Mouse (Mus musculus) granulocyte monocyte progenitor cell, adult 5-6 weeks (primary cell): ENCODE results near the gene Tmem59l. TPM values are rescaled to one million over a fixed set of nuclear protein-coding genes. Genes with fewer than 3 reads are reported as not detected.

Experiments used
- ATAC-seq: replicated peaks from 2 replicates; pipeline ENCODE4 v1.8.0; 2016; ENCODE audit warnings: mild to moderate bottlenecking, moderate TSS enrichment, inconsistent platforms; ENCODE audit not compliant: poor library complexity, severe bottlenecking
- total RNA-seq, 2 experiments: library from RNA; stranded (forward) in 1 of 2; stranded (reverse) in 1 of 2; fragments of 200-712, 200-1000 nt in 1 of 2; fragments of >200 nt in 1 of 2; fragmentation: Nextera tagmentation in 1 of 2; gene quantifications; 2 replicates each; pipeline ENCODE4 v1.2.3; 2014 to 2017

The Tmem59l gene
- total RNA-seq, 2 experiments from 2014 or later = not detected

DNA sequence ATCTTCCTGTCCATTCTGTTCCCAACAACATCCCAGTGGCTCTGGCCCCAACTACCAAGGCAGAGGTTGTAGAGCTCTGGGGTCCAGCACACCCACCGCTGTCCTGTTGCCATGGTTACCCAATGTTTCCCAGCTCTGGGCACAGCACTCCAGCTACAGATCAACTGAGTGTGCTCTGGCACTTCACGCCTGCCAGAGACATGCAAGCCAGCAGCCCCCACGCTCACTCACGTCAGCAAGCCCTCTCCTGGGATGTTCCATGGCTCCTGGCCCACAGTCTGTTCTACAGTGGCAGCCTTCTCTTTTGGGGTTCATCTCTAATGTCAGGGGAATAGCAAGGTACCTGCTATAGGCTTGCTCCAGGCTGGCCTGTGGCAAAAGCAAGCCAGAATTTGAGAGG lies 23.9 kb downstream of the Tmem59l start:
- no peak for ATAC-seq

- ATAC-seq = no peak
These were observed 24.7 kb downstream of the Tmem59l start for GRCm38 (mm10) chr8:70462516-70462813.

DNA sequence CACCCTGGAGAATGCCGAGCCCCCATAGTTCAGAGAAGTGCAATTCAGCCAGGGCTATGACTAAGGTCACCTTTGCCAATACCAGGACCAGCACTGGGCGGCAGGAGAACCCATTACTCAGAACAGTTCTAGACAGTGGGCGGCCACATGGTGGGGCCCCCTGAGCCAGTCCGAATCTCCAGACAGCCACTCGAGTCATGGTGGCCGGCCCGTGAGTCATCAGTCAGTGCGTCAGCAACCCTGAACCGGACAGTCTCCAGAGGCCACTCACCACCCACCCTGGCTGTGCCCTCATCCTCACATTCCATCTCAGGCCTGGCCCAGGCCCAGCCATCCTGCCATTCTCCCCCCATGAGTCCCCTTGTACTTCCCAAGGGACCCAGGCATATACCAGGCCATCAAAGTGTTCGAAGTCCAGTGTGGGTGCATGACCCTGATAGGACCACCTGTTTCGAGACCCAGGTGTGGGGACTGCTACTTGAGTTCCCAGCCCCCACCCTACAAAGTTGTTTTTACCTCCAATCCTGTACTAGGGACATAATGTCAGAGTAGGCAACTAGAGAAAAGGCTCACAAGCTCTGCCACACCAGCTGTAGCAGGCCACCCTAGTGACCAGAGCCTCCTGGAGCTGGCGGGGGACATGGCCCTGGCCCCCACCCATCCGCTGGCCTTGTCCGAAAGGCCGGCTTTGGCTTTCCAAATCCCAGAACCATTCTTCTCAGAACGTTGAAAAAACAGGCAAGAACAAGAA lies 25.2 kb downstream of the Tmem59l start:
- ATAC-seq = no peak

GRCm38 (mm10) chr8:70460606-70461005 lies 26.6 kb downstream of the Tmem59l start:
- ATAC-seq = no peak

- no peak for ATAC-seq
These were observed 27.0 kb downstream of the Tmem59l start for GRCm38 (mm10) chr8:70460199-70460598.

DNA sequence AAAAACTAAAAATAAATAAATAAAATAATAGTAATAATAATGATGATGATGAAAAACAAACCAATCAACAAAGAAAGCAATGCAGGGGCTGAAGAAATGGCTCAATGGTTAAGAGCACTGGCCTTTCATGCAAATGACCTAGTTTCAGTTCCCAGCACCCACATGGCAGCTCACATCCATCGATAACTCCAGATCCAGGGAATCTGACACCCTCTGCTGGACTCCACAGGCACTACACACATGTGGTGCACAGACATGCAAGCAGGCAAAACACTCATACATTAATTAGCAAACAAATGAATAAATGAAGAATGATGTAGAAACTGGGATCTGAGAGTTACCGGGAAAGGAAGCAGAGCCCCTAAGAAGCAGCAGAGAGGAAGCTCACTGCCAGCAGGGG lies 27.5 kb downstream of the Tmem59l start:
- no peak for ATAC-seq

- ATAC-seq = no peak
These were observed 28.7 kb downstream of the Tmem59l start for GRCm38 (mm10) chr8:70458462-70458861.

GRCm38 (mm10) chr8:70457882-70458281 lies 29.3 kb downstream of the Tmem59l start:
- no peak for ATAC-seq

DNA sequence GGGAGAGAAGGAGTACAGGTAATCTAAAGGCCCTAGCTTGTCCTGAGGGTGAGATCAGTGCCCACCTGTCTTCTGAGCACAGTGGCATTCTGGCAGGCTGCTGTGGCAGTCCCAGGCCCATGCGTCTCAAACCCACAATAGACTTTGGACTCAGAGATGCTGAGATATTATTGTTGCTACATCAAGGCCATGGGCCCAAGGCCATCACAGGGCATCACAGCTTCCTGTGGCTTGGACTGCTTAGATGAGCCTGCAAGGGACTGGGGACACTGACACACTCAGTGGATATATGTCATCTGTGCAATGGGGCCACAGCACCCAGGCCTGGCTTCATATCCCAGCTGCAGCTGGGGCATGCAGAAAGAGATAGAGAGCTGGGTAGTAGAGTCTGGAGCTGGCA lies 30.2 kb downstream of the Tmem59l start:
- no peak for ATAC-seq

GRCm38 (mm10) chr8:70453852-70454251 lies 33.3 kb downstream of the Tmem59l start:
- ATAC-seq = no peak

GRCm38 (mm10) chr8:70452196-70452966 lies 34.8 kb downstream of the Tmem59l start:
- ATAC-seq = no peak

GRCm38 (mm10) chr8:70447639-70448420 lies 39.3 kb downstream of the Tmem59l start:
- ATAC-seq = no peak

GRCm38 (mm10) chr8:70445988-70446387 lies 41.2 kb downstream of the Tmem59l start:
- no peak for ATAC-seq

DNA sequence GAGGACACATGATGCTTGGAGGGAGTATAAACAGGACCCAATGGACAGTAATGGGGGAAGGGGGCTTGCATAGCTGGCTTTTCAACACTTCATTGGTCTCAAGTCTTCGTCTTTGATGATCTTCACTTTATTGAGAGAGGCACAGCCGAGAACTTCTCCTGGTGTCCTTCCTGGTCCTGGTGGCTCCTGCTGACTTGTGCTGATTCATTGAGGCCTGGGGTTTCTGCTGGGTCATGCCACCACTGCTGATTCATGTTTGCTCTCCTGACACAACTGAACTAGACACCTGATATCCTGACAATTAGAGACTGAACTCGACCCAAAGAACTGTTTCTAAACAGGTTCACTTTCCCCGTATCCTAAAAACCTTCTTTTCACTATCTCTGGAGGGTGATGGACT lies 43.8 kb downstream of the Tmem59l start:
- ATAC-seq = no peak

DNA sequence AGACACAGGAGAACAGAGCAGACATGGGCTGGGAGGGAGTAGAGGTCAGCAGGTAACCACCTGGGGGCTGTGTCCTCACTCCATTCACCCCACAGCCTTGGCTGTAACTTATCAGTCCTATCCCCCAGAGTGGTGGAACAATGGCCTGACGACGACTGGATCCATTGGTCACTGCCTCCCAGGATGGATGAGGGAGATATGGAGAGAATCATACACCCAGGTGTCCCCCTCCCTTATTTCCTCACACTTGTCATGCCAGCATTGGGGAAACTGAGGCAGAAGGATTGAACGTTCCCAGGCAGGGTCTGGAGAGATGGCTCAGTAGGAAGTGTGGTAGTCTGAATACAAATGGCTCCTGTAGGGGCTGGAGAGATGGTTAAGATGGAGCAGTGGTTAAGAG lies 45.6 kb downstream of the Tmem59l start:
- no peak for ATAC-seq

DNA sequence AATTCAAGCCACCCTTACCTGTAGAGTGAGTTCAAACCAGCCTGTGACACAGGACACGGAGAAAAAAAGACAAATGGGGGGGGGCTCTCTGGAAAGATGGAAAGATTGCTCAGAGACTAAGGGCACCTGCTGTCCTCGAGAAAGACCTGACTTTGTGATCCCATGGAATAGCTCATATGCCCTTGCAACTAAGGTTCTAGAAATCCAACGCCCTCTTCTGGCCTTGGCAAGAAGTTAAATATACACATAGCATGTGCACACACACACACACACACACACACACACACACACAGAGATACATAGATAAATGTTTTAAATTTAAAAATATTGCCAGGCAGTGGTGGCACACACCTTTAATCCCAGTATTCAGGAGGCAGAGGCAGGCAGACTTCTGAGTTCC lies 46.9 kb downstream of the Tmem59l start:
- ATAC-seq = no peak

- ATAC-seq = no peak
These were observed 47.3 kb downstream of the Tmem59l start for GRCm38 (mm10) chr8:70439848-70440179.

GRCm38 (mm10) chr8:70439055-70439847 lies 47.9 kb downstream of the Tmem59l start, which contains the start of gene Crtc1:
TSS of gene Crtc1 (minus strand) at chr8:70439579.
- peak; percentile 98 for ATAC-seq

- ATAC-seq = no peak
These were observed 48.7 kb downstream of the Tmem59l start for GRCm38 (mm10) chr8:70438423-70438822.

GRCm38 (mm10) chr8:70435156-70435555 lies 52.0 kb downstream of the Tmem59l start:
- no peak for ATAC-seq
